Mouse (Mus musculus): Measurements from ENCODE around the gene Midn. TPM values are rescaled to one million over a fixed set of nuclear protein-coding genes. Genes with fewer than 3 reads are reported as not detected.

Gene Midn
- polyA plus RNA-seq (2012; rRNA removed) = 128 and 157 TPM in 2 replicates

GRCm38 (mm10) chr10:80147719-80148601, at the start of gene Midn:
Gene Midn (plus strand): TSS chr10:80148272.
- peaks cover 24% of the 10 kb centered on the region for H3K36me3 ChIP-seq (ENCODE audit: control insufficient read depth, insufficient read depth, low read length)
- H3K4me1 ChIP-seq (ENCODE audit: control insufficient read depth, insufficient read depth, insufficient read length) = peaks cover 17% of the 10 kb centered on the region
- DNase-seq (ENCODE audit: low read depth in 1 of 2, low spot score in 2 of 2) = no peak
- H3K27me3 ChIP-seq (ENCODE audit: control insufficient read depth, insufficient read depth, low read length) = no peaks in the 10 kb centered on the region
- H3K4me3 ChIP-seq (ENCODE audit: extremely low read depth, insufficient read depth, insufficient read length) = peak within 1 kb of the TSS; percentile 82
- WGBS = 1% methylated on average over 38 of the region's 42 CpGs
- peak within 1 kb of the TSS; percentile 94 for H3K27ac ChIP-seq (ENCODE audit: insufficient read depth, low read length)
- no peak for TF ChIP-seq CTCF (IDR thresholded peaks at IDR 0.05; ENCODE audit: extremely low read depth, insufficient read depth, insufficient read length, insufficient replicate concordance)
- TF ChIP-seq POLR2A (IDR thresholded peaks at IDR 0.05; ENCODE audit: low read depth, low read length) = peak; percentile 56; the same call in 1 of the 2 replicates

- Histone ChIP-seq H3K4me3 (ENCODE audit: extremely low read depth, insufficient read depth, insufficient read length) (no peak overlapping the region), H3K4me1 (ENCODE audit: control insufficient read depth, insufficient read depth, insufficient read length) (peaks cover 26% of the 10 kb centered on the region; the same call in 1 of the 2 replicates), H3K27me3 (ENCODE audit: control insufficient read depth, insufficient read depth, low read length) (no peaks in the 10 kb centered on the region), H3K36me3 (ENCODE audit: control insufficient read depth, insufficient read depth, low read length) (no peaks in the 10 kb centered on the region), H3K27ac (ENCODE audit: insufficient read depth, low read length) (no peak overlapping the region)
- DNase-seq (ENCODE audit: low read depth in 1 of 2, low spot score in 2 of 2) = no peak
- no peak for TF ChIP-seq POLR2A (IDR thresholded peaks at IDR 0.05; ENCODE audit: low read depth, low read length)
- TF ChIP-seq CTCF (IDR thresholded peaks at IDR 0.05; ENCODE audit: extremely low read depth, insufficient read depth, insufficient read length, insufficient replicate concordance) = no peak
- 78% methylated on average over 5 of the region's 5 CpGs for WGBS
Measured at GRCm38 (mm10) chr10:80098630-80099029, 49.4 kb upstream of the Midn start.

- H3K36me3 ChIP-seq (ENCODE audit: control insufficient read depth, insufficient read depth, low read length) = no peaks in the 10 kb centered on the region
- H3K4me3 ChIP-seq (ENCODE audit: extremely low read depth, insufficient read depth, insufficient read length) = peak overlapping the region; percentile 31
- WGBS = 68% methylated on average over 11 of the region's 11 CpGs
- H3K27ac ChIP-seq (ENCODE audit: insufficient read depth, low read length) = peak overlapping the region; percentile 47; the same call in 1 of the 2 replicates
- no peak for DNase-seq (ENCODE audit: low read depth in 1 of 2, low spot score in 2 of 2)
- H3K4me1 ChIP-seq (ENCODE audit: control insufficient read depth, insufficient read depth, insufficient read length) = peaks cover 29% of the 10 kb centered on the region; the same call in 1 of the 2 replicates
- H3K27me3 ChIP-seq (ENCODE audit: control insufficient read depth, insufficient read depth, low read length) = no peaks in the 10 kb centered on the region
- TF ChIP-seq CTCF (IDR thresholded peaks at IDR 0.05; ENCODE audit: extremely low read depth, insufficient read depth, insufficient read length, insufficient replicate concordance) (no peak), POLR2A (IDR thresholded peaks at IDR 0.05; ENCODE audit: low read depth, low read length) (no peak)
Measured at GRCm38 (mm10) chr10:80100982-80101381, 47.1 kb upstream of the Midn start.

GRCm38 (mm10) chr10:80102216-80102915, 45.7 kb upstream of the Midn start:
- peak; percentile 84 for TF ChIP-seq POLR2A (IDR thresholded peaks at IDR 0.05; ENCODE audit: low read depth, low read length)
- no peak for TF ChIP-seq CTCF (IDR thresholded peaks at IDR 0.05; ENCODE audit: extremely low read depth, insufficient read depth, insufficient read length, insufficient replicate concordance)
- H3K27ac ChIP-seq (ENCODE audit: insufficient read depth, low read length) = peak overlapping the region; percentile 85
- H3K36me3 ChIP-seq (ENCODE audit: control insufficient read depth, insufficient read depth, low read length) = no peaks in the 10 kb centered on the region
- peaks cover 31% of the 10 kb centered on the region; the same call in 1 of the 2 replicates for H3K4me1 ChIP-seq (ENCODE audit: control insufficient read depth, insufficient read depth, insufficient read length)
- H3K27me3 ChIP-seq (ENCODE audit: control insufficient read depth, insufficient read depth, low read length) = no peaks in the 10 kb centered on the region
- under 1% methylated on average over 58 of the region's 59 CpGs for WGBS
- DNase-seq (ENCODE audit: low read depth in 1 of 2, low spot score in 2 of 2) = peak; percentile 64 to 88
- peak overlapping the region; percentile 81 for H3K4me3 ChIP-seq (ENCODE audit: extremely low read depth, insufficient read depth, insufficient read length)

- DNase-seq (ENCODE audit: low read depth in 1 of 2, low spot score in 2 of 2) = no peak
- Histone ChIP-seq H3K36me3 (ENCODE audit: control insufficient read depth, insufficient read depth, low read length) (no peaks in the 10 kb centered on the region), H3K4me1 (ENCODE audit: control insufficient read depth, insufficient read depth, insufficient read length) (peaks cover 31% of the 10 kb centered on the region; the same call in 1 of the 2 replicates), H3K4me3 (ENCODE audit: extremely low read depth, insufficient read depth, insufficient read length) (no peak overlapping the region), H3K27me3 (ENCODE audit: control insufficient read depth, insufficient read depth, low read length) (no peaks in the 10 kb centered on the region), H3K27ac (ENCODE audit: insufficient read depth, low read length) (peak overlapping the region; percentile 39)
- WGBS = 80% methylated on average over 2 of the region's 2 CpGs
- TF ChIP-seq POLR2A (IDR thresholded peaks at IDR 0.05; ENCODE audit: low read depth, low read length) (no peak), CTCF (IDR thresholded peaks at IDR 0.05; ENCODE audit: extremely low read depth, insufficient read depth, insufficient read length, insufficient replicate concordance) (no peak)
Measured at GRCm38 (mm10) chr10:80103032-80103431, 45.0 kb upstream of the Midn start.

GRCm38 (mm10) chr10:80104181-80104580, 43.9 kb upstream of the Midn start:
- Histone ChIP-seq H3K4me1 (ENCODE audit: control insufficient read depth, insufficient read depth, insufficient read length) (peaks cover 29% of the 10 kb centered on the region; the same call in 1 of the 2 replicates), H3K27me3 (ENCODE audit: control insufficient read depth, insufficient read depth, low read length) (no peaks in the 10 kb centered on the region), H3K36me3 (ENCODE audit: control insufficient read depth, insufficient read depth, low read length) (no peaks in the 10 kb centered on the region), H3K27ac (ENCODE audit: insufficient read depth, low read length) (peak overlapping the region; percentile 39; the same call in 1 of the 2 replicates), H3K4me3 (ENCODE audit: extremely low read depth, insufficient read depth, insufficient read length) (no peak overlapping the region)
- 79% methylated on average over 3 of the region's 3 CpGs for WGBS
- TF ChIP-seq CTCF (IDR thresholded peaks at IDR 0.05; ENCODE audit: extremely low read depth, insufficient read depth, insufficient read length, insufficient replicate concordance) (no peak), POLR2A (IDR thresholded peaks at IDR 0.05; ENCODE audit: low read depth, low read length) (no peak)
- DNase-seq (ENCODE audit: low read depth in 1 of 2, low spot score in 2 of 2) = no peak

All from spleen, adult 2 months (tissue).